20 mouse cellular contexts compared by ENCODE assay signal in the genomic region with DNA sequence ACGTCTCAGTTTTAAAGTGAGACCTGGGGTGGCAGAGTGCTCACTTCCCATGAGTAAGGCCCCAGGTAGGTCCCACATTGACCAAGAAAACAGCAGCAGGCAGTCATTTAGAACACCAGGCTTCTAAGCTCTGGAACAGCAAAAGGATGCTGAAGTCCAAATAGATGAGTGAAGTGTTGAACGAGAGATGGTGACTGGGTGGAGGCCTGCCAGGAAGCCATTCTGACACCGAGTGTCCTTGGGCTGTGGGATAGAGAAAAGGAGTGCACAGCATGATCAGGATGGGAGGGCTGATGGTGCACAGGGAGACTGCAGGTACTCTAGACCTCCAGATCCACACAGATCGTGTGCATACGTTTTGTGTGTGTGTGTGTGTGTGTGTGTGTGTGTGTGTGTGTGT. TPM values are rescaled to one million over a fixed set of nuclear protein-coding genes. Genes with fewer than 3 reads are reported as not detected.
A peak's percentile ranks its signal among the peaks of the same experiment; 100 is the strongest.
DNase-seq lines count a peak whose midpoint lies in the region; ATAC-seq and TF ChIP-seq lines count a peak whose summit lies in the region.
"Had no signal": no experiment of that assay in that cellular context is flagged by ENCODE, and none has a peak within 500 bp of the region (broad histone marks: within the 10 kb centered on the region; RNA-seq: fewer than 3 reads in every experiment).

No protein-coding gene starts in this region.

- H3K4me2 ChIP-seq in lung, embryonic 15.5 days, result no peak overlapping the region
- no peak overlapping the region for H3K4me2 ChIP-seq in limb, embryonic 13.5 days (replicated peaks)
- H3K4me2 ChIP-seq: forebrain, embryonic 12.5 days; hindbrain, embryonic 14.5 days; neural tube, embryonic 15.5 days had no signal

- peak overlapping the region; percentile 86; the same call in 1 of the 2 replicates for H3K27ac ChIP-seq in lung, embryonic 15.5 days
- H3K27ac ChIP-seq in ES-E14 (ENCODE audit: insufficient read depth, low read depth, low read length, poor library complexity, severe bottlenecking), result peak overlapping the region; percentile 24; the same call in 1 of the 2 replicates
- no peak overlapping the region for H3K27ac ChIP-seq in limb, embryonic 13.5 days
- H3K27ac ChIP-seq: forebrain, embryonic 12.5 days; hindbrain, embryonic 14.5 days; liver, embryonic 14.5 days; neural tube, embryonic 15.5 days had no signal

- no peak for ATAC-seq in lung, embryonic 15.5 days (ENCODE audit: borderline replicate concordance, extremely low read depth, low FRiP score, low TSS enrichment)
- ATAC-seq in limb, embryonic 13.5 days (ENCODE audit: low FRiP score, low read depth), result no peak
- ATAC-seq: activated CD4-positive, CD25-positive, alpha-beta regulatory T cell, adult 4 months; midbrain, embryonic 16.5 days had no signal

- no peaks in the 10 kb centered on the region for H3K27me3 ChIP-seq in lung, embryonic 15.5 days
- no peaks in the 10 kb centered on the region for H3K27me3 ChIP-seq in limb, embryonic 13.5 days
- H3K27me3 ChIP-seq: forebrain, embryonic 12.5 days; neural tube, embryonic 15.5 days had no signal

- 50% methylated on average over 5 of the region's 5 CpGs for WGBS in lung, embryonic 15.5 days
- 53% methylated on average over 5 of the region's 5 CpGs for WGBS in limb, embryonic 13.5 days

- H3K36me3 ChIP-seq in lung, embryonic 15.5 days, result no peaks in the 10 kb centered on the region
- H3K36me3 ChIP-seq in ES-E14 (ENCODE audit: control insufficient read depth, insufficient read depth, low read length, poor library complexity, severe bottlenecking), result no peaks in the 10 kb centered on the region
- H3K36me3 ChIP-seq in limb, embryonic 13.5 days, result no peaks in the 10 kb centered on the region
- H3K36me3 ChIP-seq: forebrain, embryonic 12.5 days; heart, embryonic 10.5 days; neural tube, embryonic 15.5 days had no signal

- H3K9me3 ChIP-seq in lung, embryonic 15.5 days, result no peaks in the 10 kb centered on the region
- H3K9me3 ChIP-seq in ES-E14 (ENCODE audit: control insufficient read depth, insufficient read depth, low read depth, low read length), result no peaks in the 10 kb centered on the region
- no peaks in the 10 kb centered on the region for H3K9me3 ChIP-seq in limb, embryonic 13.5 days
- H3K9me3 ChIP-seq: forebrain, embryonic 12.5 days; heart, embryonic 10.5 days; neural tube, embryonic 15.5 days had no signal

- peak; percentile 39 to 49 for DNase-seq in adrenal gland, postnatal 36 days
- no peak for DNase-seq in adrenal gland, postnatal 10 days
- DNase-seq in lung, adult 18-20 months, result no peak
- no peak for DNase-seq in ES-E14 (ENCODE audit: low read depth, low spot score)
- no peak for DNase-seq in cerebellum, adult 9-10 months
- no peak for DNase-seq in cerebellum, adult 8-10 months
- DNase-seq: adrenal gland, postnatal 25 days; gastrocnemius, postnatal 25 days; kidney, adult 8-10 months; kidney, postnatal 14 days; thymus, postnatal 4 days had no signal

- H3K4me1 ChIP-seq in lung, embryonic 15.5 days, result peaks cover 73% of the 10 kb centered on the region
- peaks cover 9 to 38% of the 10 kb centered on the region in 2 experiments for H3K4me1 ChIP-seq in ES-E14 (ENCODE audit: control insufficient read depth in 2 of 2, insufficient read depth in 2 of 2, low read length in 2 of 2, poor library complexity in 1 of 2)
- peaks cover 73% of the 10 kb centered on the region for H3K4me1 ChIP-seq in limb, embryonic 13.5 days

- H3K9ac ChIP-seq in lung, embryonic 15.5 days, result no peak overlapping the region
- no peak overlapping the region for H3K9ac ChIP-seq in ES-E14 (ENCODE audit: insufficient read depth, low read depth, low read length, poor library complexity, severe bottlenecking)
- H3K9ac ChIP-seq in limb, embryonic 13.5 days, result peak overlapping the region; percentile 25; the same call in 1 of the 2 replicates
- H3K9ac ChIP-seq: forebrain, embryonic 12.5 days; hindbrain, embryonic 14.5 days; liver, embryonic 14.5 days; neural tube, embryonic 15.5 days had no signal

- in situ Hi-C loops in ES-E14 (cut with MboI; ENCODE audit: low sequenced_read_pairs in 2 of 2, unreplicated experiment in 2 of 2), result no loop called here

- H3K4me3 ChIP-seq in lung, embryonic 15.5 days, result no peak overlapping the region
- no peak overlapping the region for H3K4me3 ChIP-seq in ES-E14 (ENCODE audit: insufficient read depth in 1 of 2, low read depth in 1 of 2, low read length in 2 of 2, poor library complexity in 1 of 2, severe bottlenecking in 1 of 2)
- H3K4me3 ChIP-seq in limb, embryonic 13.5 days, result no peak overlapping the region
- H3K4me3 ChIP-seq: forebrain, embryonic 12.5 days; heart, embryonic 10.5 days; neural tube, embryonic 15.5 days had no signal

TF ChIP-seq in ES-E14, 5 proteins besides CTCF, POLR2A, EP300 and RAD21:
- TF ChIP-seq HCFC1 (IDR thresholded peaks at IDR 0.05; ENCODE audit: borderline replicate concordance, insufficient read depth, low read length) (no peak), MAFK (IDR thresholded peaks at IDR 0.05; ENCODE audit: insufficient read depth, low read depth, low read length) (no peak), CHD2 (IDR thresholded peaks at IDR 0.05; ENCODE audit: low read depth, low read length) (no peak), ZNF384 (IDR thresholded peaks at IDR 0.05; ENCODE audit: low read depth, low read length) (no peak), ZC3H11A (IDR thresholded peaks at IDR 0.05; ENCODE audit: borderline replicate concordance, low read depth, low read length) (no peak)

RNA-seq across cellular contexts. Expression of a gene that starts 31.5 kb away (rescaled TPM):
- 10 to 100 TPM; 29.5 to 31.4 TPM for total RNA-seq in adrenal gland, postnatal 36 days (2021)
- total RNA-seq in adrenal gland, postnatal 10 days (2021), result 10 to 100 TPM; 28.9 to 29.8 TPM
- 68.6 and 73.5 TPM in 2 replicates for polyA plus RNA-seq in lung, embryonic 15.5 days (2015; fragmentation: Nextera tagmentation; extraction: Ambion mirVana)
- 25.5 and 35.8 TPM in 2 replicates for total RNA-seq in ES-E14 (2012; rRNA removed)
- 81.0 and 90.6 TPM in 2 replicates for polyA plus RNA-seq in limb, embryonic 13.5 days (2015; fragmentation: Nextera tagmentation; extraction: Ambion mirVana)

RNA-seq across cellular contexts. Expression of a gene that starts 32.1 kb away (rescaled TPM):
- 10 to 100 TPM; 22.3 to 27.7 TPM for total RNA-seq in adrenal gland, postnatal 36 days (2021)
- 10 to 100 TPM; 26.9 to 40.0 TPM for total RNA-seq in adrenal gland, postnatal 10 days (2021)
- 17.1 and 19.3 TPM in 2 replicates for polyA plus RNA-seq in lung, embryonic 15.5 days (2015; fragmentation: Nextera tagmentation; extraction: Ambion mirVana)
- total RNA-seq in ES-E14 (2012; rRNA removed), result 20.9 and 24.7 TPM in 2 replicates
- polyA plus RNA-seq in limb, embryonic 13.5 days (2015; fragmentation: Nextera tagmentation; extraction: Ambion mirVana), result 14.1 and 16.5 TPM in 2 replicates

Comparison
In these comparisons a context has a peak if more than half of its experiments do, and no peak if none do; other contexts are left out.
1. DNase-seq: peak in adrenal gland, postnatal 36 days (2 of 2); none in adrenal gland, postnatal 10 days (single experiment), lung, adult 18-20 months (0 of 2), ES-E14 (single experiment), cerebellum, adult 9-10 months (single experiment) and cerebellum, adult 8-10 months (single experiment).